Comparison of ENCODE assay signal across 8 mouse cellular contexts in genomic region chr19:4712156-4712780, GRCm38 (mm10). TPM values are rescaled to one million over a fixed set of nuclear protein-coding genes. Genes with fewer than 3 reads are reported as not detected.
DNase-seq lines count a peak whose midpoint lies in the region; ATAC-seq lines count a peak whose summit lies in the region.

No protein-coding gene starts in this region.

- ATAC-seq in heart, embryonic 11.5 days (replicated peaks; ENCODE audit: insufficient number of reproducible peaks, low FRiP score, low TSS enrichment): no peak
- ATAC-seq in liver, embryonic 11.5 days (replicated peaks; ENCODE audit: low FRiP score): no peak
- peak; percentile 50; the same call in 1 of the 2 replicates for ATAC-seq in stomach, embryonic 16.5 days (ENCODE audit: insufficient read depth, low FRiP score)

- H3K4me3 ChIP-seq in heart, embryonic 11.5 days (ENCODE audit: low read depth, low read length): peak overlapping the region; percentile 63
- H3K4me3 ChIP-seq in forebrain, embryonic 10.5 days: peak overlapping the region; percentile 82
- H3K4me3 ChIP-seq in liver, embryonic 11.5 days (ENCODE audit: low read depth, low read length): peak overlapping the region; percentile 54
- peak overlapping the region; percentile 57 for H3K4me3 ChIP-seq in stomach, embryonic 16.5 days (replicated peaks; ENCODE audit: low read length)

- peaks cover 3% of the 10 kb centered on the region; the same call in 1 of the 2 replicates for H3K4me1 ChIP-seq in heart, embryonic 11.5 days (ENCODE audit: control insufficient read depth, insufficient read depth, low read length)
- peaks cover 32% of the 10 kb centered on the region for H3K4me1 ChIP-seq in forebrain, embryonic 10.5 days
- peaks cover 2% of the 10 kb centered on the region; the same call in 1 of the 2 replicates for H3K4me1 ChIP-seq in liver, embryonic 11.5 days (replicated peaks; ENCODE audit: control insufficient read depth, insufficient read depth, low read length)
- peaks cover 7% of the 10 kb centered on the region for H3K4me1 ChIP-seq in stomach, embryonic 16.5 days (ENCODE audit: control insufficient read depth, insufficient read depth, low read length)

- DNase-seq in heart, adult 18-20 months: no peak
- DNase-seq in ZHBTc4 (ENCODE audit: low read depth, low spot score): peak; percentile 61
- peak; percentile 60 for DNase-seq in forebrain, embryonic 10.5 days (ENCODE audit: extremely low spot score, low spot score)
- DNase-seq in liver, embryonic 11.5 days (ENCODE audit: low spot score): peak; percentile 56
- no peak for DNase-seq in spleen, postnatal 10 days (ENCODE audit: low spot score in 2 of 2)
- DNase-seq in gastrocnemius, postnatal 36 days: no peak

- H3K4me2 ChIP-seq in heart, embryonic 11.5 days: peak overlapping the region; percentile 98
- peak overlapping the region; percentile 77 for H3K4me2 ChIP-seq in liver, embryonic 11.5 days
- H3K4me2 ChIP-seq in stomach, embryonic 16.5 days (ENCODE audit: low read depth, low read length): peak overlapping the region; percentile 100

- no peaks in the 10 kb centered on the region for H3K36me3 ChIP-seq in heart, embryonic 11.5 days (ENCODE audit: control insufficient read depth, insufficient read depth, low read length)
- no peaks in the 10 kb centered on the region for H3K36me3 ChIP-seq in forebrain, embryonic 10.5 days (replicated peaks)
- no peaks in the 10 kb centered on the region for H3K36me3 ChIP-seq in liver, embryonic 11.5 days (ENCODE audit: control insufficient read depth, insufficient read depth, low read length)
- H3K36me3 ChIP-seq in stomach, embryonic 16.5 days (ENCODE audit: control insufficient read depth, insufficient read depth, low read length): no peaks in the 10 kb centered on the region

- intact Hi-C loops in gastrocnemius, postnatal 36 days (cut with DNase I): no loop called here

- H3K27me3 ChIP-seq in heart, embryonic 11.5 days (ENCODE audit: control insufficient read depth, insufficient read depth, low read length): peaks cover 66% of the 10 kb centered on the region
- H3K27me3 ChIP-seq in forebrain, embryonic 10.5 days (ENCODE audit: poor library complexity, severe bottlenecking): peaks cover 66% of the 10 kb centered on the region
- H3K27me3 ChIP-seq in liver, embryonic 11.5 days (replicated peaks; ENCODE audit: control insufficient read depth, insufficient read depth, low read length): peaks cover 61% of the 10 kb centered on the region
- H3K27me3 ChIP-seq in stomach, embryonic 16.5 days (ENCODE audit: control insufficient read depth, insufficient read depth, low read length): peaks cover 43% of the 10 kb centered on the region

- under 1% methylated on average over 60 of the region's 60 CpGs for WGBS in heart, embryonic 11.5 days (ENCODE audit: insufficient replicate concordance)
- under 1% methylated on average over 54 of the region's 60 CpGs for WGBS in forebrain, embryonic 10.5 days
- 1% methylated on average over 59 of the region's 60 CpGs for WGBS in liver, embryonic 11.5 days
- 1% methylated on average over 53 of the region's 60 CpGs for WGBS in stomach, embryonic 16.5 days

- H3K27ac ChIP-seq in heart, embryonic 11.5 days (ENCODE audit: low read depth, low read length): no peak overlapping the region
- peak overlapping the region; percentile 93 for H3K27ac ChIP-seq in forebrain, embryonic 10.5 days
- no peak overlapping the region for H3K27ac ChIP-seq in liver, embryonic 11.5 days (ENCODE audit: low read depth, low read length)
- H3K27ac ChIP-seq in stomach, embryonic 16.5 days (ENCODE audit: low read length): no peak overlapping the region

- H3K9me3 ChIP-seq in heart, embryonic 11.5 days (replicated peaks; ENCODE audit: control insufficient read depth, low read length): no peaks in the 10 kb centered on the region
- H3K9me3 ChIP-seq in forebrain, embryonic 10.5 days: no peaks in the 10 kb centered on the region
- no peaks in the 10 kb centered on the region for H3K9me3 ChIP-seq in liver, embryonic 11.5 days (ENCODE audit: control insufficient read depth, low read length)
- H3K9me3 ChIP-seq in stomach, embryonic 16.5 days (replicated peaks; ENCODE audit: control insufficient read depth, low read length): no peaks in the 10 kb centered on the region

- 0 out of 2 replicates have a peak overlapping the region, but pooled peaks have one; percentile 56 for H3K9ac ChIP-seq in heart, embryonic 11.5 days (ENCODE audit: low read depth, low read length)
- no peak overlapping the region for H3K9ac ChIP-seq in liver, embryonic 11.5 days (ENCODE audit: low read depth, low read length)
- peak overlapping the region; percentile 73 for H3K9ac ChIP-seq in stomach, embryonic 16.5 days (ENCODE audit: low read length)

RNA-seq across cellular contexts. Expression of gene Sptbn2, which starts 1.3 kb away (rescaled TPM):
- 0.42 and 0.49 TPM in 2 replicates for polyA plus RNA-seq in heart, embryonic 11.5 days (2014; fragmentation: Nextera tagmentation; extraction: Ambion mirVana)
- under 1 TPM; 0.22 to 0.98 TPM for total RNA-seq in heart, adult 18-20 months (2021)
- polyA plus RNA-seq in forebrain, embryonic 10.5 days (2016; fragmentation: Nextera tagmentation; extraction: Ambion mirVana): 6.6 and 8.3 TPM in 2 replicates
- polyA plus RNA-seq in liver, embryonic 11.5 days (2014; fragmentation: Nextera tagmentation; extraction: Ambion mirVana): 0.75 and 0.97 TPM in 2 replicates
- polyA plus RNA-seq in stomach, embryonic 16.5 days (2015; fragmentation: Nextera tagmentation; extraction: Ambion mirVana): 4.7 and 5.5 TPM in 2 replicates
- under 1 TPM in 1 of 2 experiments, not detected in 1; 0.05 TPM for total RNA-seq in gastrocnemius, postnatal 36 days (2021)

RNA-seq across cellular contexts. Expression of gene Gm960, which starts 13.8 kb away (rescaled TPM):
- polyA plus RNA-seq in heart, embryonic 11.5 days (2014; fragmentation: Nextera tagmentation; extraction: Ambion mirVana): 1.2 TPM in 2 replicates
- not detected for total RNA-seq in heart, adult 18-20 months (2021)
- polyA plus RNA-seq in forebrain, embryonic 10.5 days (2016; fragmentation: Nextera tagmentation; extraction: Ambion mirVana): 2.2 and 3.0 TPM in 2 replicates
- polyA plus RNA-seq in liver, embryonic 11.5 days (2014; fragmentation: Nextera tagmentation; extraction: Ambion mirVana): 0.82 and 2.0 TPM in 2 replicates
- 1.2 and 3.0 TPM in 2 replicates for polyA plus RNA-seq in stomach, embryonic 16.5 days (2015; fragmentation: Nextera tagmentation; extraction: Ambion mirVana)
- under 1 TPM in 1 of 2 experiments, not detected in 1; 0.47 TPM for total RNA-seq in gastrocnemius, postnatal 36 days (2021)

RNA-seq across cellular contexts. Expression of gene Rbm4b, which starts 44.0 kb away (rescaled TPM):
- 37.0 and 43.4 TPM in 2 replicates for polyA plus RNA-seq in heart, embryonic 11.5 days (2014; fragmentation: Nextera tagmentation; extraction: Ambion mirVana)
- 1 to 10 TPM; 7.8 to 8.6 TPM for total RNA-seq in heart, adult 18-20 months (2021)
- polyA plus RNA-seq in forebrain, embryonic 10.5 days (2016; fragmentation: Nextera tagmentation; extraction: Ambion mirVana): 104 and 106 TPM in 2 replicates
- 36.0 and 44.0 TPM in 2 replicates for polyA plus RNA-seq in liver, embryonic 11.5 days (2014; fragmentation: Nextera tagmentation; extraction: Ambion mirVana)
- 50.3 and 54.8 TPM in 2 replicates for polyA plus RNA-seq in stomach, embryonic 16.5 days (2015; fragmentation: Nextera tagmentation; extraction: Ambion mirVana)
- total RNA-seq in gastrocnemius, postnatal 36 days (2021): 1 to 10 TPM; 1.6 to 1.8 TPM

Comparison
In these comparisons a context has a peak if more than half of its experiments do, and no peak if none do; other contexts are left out.
1. DNase-seq: peak in ZHBTc4 (single experiment), forebrain, embryonic 10.5 days (single experiment) and liver, embryonic 11.5 days (single experiment); none in heart, adult 18-20 months (0 of 2), spleen, postnatal 10 days (0 of 2) and gastrocnemius, postnatal 36 days (0 of 2).
2. Peak in every context shown above with its lines, with median percentiles within 50 percentile points of each other: H3K4me2 ChIP-seq and H3K4me3 ChIP-seq.